Mouse (Mus musculus): ENCODE results near the gene Gm5244. TPM values are rescaled to one million over a fixed set of nuclear protein-coding genes. Genes with fewer than 3 reads are reported as not detected.

Gm5244 gene
- polyA plus RNA-seq (2015; fragmentation: Nextera tagmentation; extraction: Ambion mirVana): not detected in 2 replicates

DNA sequence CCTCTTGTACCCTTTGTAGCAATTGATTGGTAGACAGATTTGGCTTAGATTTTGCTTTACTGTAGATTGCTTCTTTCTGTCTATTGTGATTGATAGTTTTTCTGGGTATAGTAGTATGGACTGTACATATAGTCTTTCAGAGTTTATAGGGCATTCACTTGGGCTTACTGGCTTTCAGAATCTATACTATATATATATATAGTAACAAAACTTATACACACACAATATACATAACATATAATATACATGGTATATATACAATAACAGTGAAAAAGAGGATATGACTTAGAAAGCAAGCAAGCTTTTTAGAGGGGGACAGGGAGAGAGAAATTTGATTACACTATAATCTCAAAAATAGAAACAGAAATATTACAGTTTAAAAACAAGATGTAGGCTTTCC, at the start of gene Gm5244:
Gene Gm5244, plus strand, starts transcription at position 301 of the 400 bp plus-strand sequence.
- no peak within 1 kb of the TSS for H3K9ac ChIP-seq
- H3K4me1 ChIP-seq (replicated peaks): no peaks in the 10 kb centered on the region
- H3K4me2 ChIP-seq: no peak within 1 kb of the TSS
- H3K27me3 ChIP-seq: no peaks in the 10 kb centered on the region
- no peak within 1 kb of the TSS for H3K4me3 ChIP-seq (replicated peaks)
- no peaks in the 10 kb centered on the region for H3K9me3 ChIP-seq (replicated peaks)
- H3K27ac ChIP-seq (replicated peaks): no peak within 1 kb of the TSS
- no peak for ATAC-seq (ENCODE audit: insufficient read depth)
- no peaks in the 10 kb centered on the region for H3K36me3 ChIP-seq (replicated peaks)

DNA sequence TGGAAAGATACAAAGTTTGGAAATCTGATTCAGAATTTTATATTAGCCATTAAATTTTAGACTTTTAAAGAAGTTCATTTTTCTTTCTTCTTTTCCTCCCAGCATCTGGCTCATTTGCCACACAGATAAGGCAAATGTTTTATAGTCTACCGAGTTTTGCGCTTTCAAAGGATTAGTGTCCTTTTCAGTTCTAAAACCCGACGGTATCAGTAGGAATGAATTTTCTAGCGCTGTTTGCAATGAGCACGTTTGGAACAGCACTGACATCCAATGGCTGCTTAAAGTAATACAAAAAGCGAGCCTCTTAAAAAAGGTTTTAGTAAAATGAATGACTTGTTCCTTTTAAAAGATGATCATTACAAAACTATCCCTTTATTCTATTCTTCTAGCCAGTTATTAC, 49.4 kb upstream of the Gm5244 start:
- Histone ChIP-seq H3K9ac (peak overlapping the region; percentile 97), H3K4me3 (replicated peaks) (peak overlapping the region; percentile 99), H3K9me3 (replicated peaks) (no peaks in the 10 kb centered on the region), H3K4me2 (peak overlapping the region; percentile 92), H3K4me1 (replicated peaks) (peaks cover 17% of the 10 kb centered on the region), H3K36me3 (replicated peaks) (no peaks in the 10 kb centered on the region), H3K27me3 (no peaks in the 10 kb centered on the region), H3K27ac (replicated peaks) (peak overlapping the region; percentile 98)
- no peak for ATAC-seq (ENCODE audit: insufficient read depth)
- under 1% methylated on average over 7 of the region's 7 CpGs for WGBS (ENCODE audit: insufficient replicate concordance)

DNA sequence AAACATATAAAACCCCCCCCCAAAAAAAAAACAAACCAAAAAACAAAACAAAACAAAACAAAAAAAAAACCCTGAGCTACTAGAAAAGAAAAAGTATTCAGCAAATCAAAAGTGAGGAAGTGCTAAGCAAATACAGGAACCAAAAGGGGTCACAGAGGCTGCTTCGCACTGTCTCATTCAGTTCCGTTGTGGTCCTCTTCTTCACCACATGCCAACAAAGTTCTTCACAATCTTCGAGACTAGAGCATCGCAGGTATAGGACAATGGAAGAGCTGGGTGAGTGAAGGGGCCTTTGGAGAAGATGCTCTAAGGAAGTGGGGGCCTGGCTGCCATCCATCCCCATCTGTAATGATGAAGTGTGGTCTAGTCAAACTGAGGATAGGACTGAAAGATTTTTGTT, 48.1 kb upstream of the Gm5244 start:
- Histone ChIP-seq H3K4me3 (replicated peaks) (0 out of 2 replicates have a peak overlapping the region, but pooled peaks have one; percentile 11), H3K4me1 (replicated peaks) (peaks cover 14% of the 10 kb centered on the region), H3K4me2 (peak overlapping the region; percentile 11; the same call in 1 of the 2 replicates), H3K36me3 (replicated peaks) (no peaks in the 10 kb centered on the region), H3K27me3 (no peaks in the 10 kb centered on the region), H3K27ac (replicated peaks) (0 out of 2 replicates have a peak overlapping the region, but pooled peaks have one; percentile 38), H3K9ac (no peak overlapping the region), H3K9me3 (replicated peaks) (no peaks in the 10 kb centered on the region)
- no peak for ATAC-seq (ENCODE audit: insufficient read depth)
- WGBS (ENCODE audit: insufficient replicate concordance): 31% methylated on average over 4 of the region's 4 CpGs

DNA sequence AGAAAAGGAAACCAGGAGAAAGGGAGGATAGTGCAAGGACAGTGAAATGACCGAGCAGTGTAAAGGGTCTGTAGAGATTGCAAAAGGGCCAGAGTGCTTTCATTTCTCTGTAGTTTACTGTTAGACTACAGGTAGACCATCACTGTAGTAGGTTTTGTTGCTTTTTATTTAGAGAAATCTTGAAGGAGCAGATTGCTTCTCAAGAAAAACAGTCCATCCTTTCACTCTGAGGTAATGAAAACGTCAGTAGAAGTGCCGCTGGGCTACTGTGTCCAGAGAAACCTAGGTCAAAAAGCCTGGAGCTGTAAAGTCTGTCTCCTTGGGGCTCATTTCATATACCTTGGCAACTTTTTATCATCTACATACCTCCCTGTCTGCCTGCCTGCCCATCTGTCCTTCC, 47.4 kb upstream of the Gm5244 start:
- Histone ChIP-seq H3K4me1 (replicated peaks) (peaks cover 14% of the 10 kb centered on the region), H3K4me2 (peak overlapping the region; percentile 11; the same call in 1 of the 2 replicates), H3K36me3 (replicated peaks) (no peaks in the 10 kb centered on the region), H3K9ac (no peak overlapping the region), H3K9me3 (replicated peaks) (no peaks in the 10 kb centered on the region), H3K27ac (replicated peaks) (no peak overlapping the region), H3K27me3 (no peaks in the 10 kb centered on the region), H3K4me3 (replicated peaks) (no peak overlapping the region)
- 78% methylated on average over 3 of the region's 3 CpGs for WGBS (ENCODE audit: insufficient replicate concordance)
- no peak for ATAC-seq (ENCODE audit: insufficient read depth)

DNA sequence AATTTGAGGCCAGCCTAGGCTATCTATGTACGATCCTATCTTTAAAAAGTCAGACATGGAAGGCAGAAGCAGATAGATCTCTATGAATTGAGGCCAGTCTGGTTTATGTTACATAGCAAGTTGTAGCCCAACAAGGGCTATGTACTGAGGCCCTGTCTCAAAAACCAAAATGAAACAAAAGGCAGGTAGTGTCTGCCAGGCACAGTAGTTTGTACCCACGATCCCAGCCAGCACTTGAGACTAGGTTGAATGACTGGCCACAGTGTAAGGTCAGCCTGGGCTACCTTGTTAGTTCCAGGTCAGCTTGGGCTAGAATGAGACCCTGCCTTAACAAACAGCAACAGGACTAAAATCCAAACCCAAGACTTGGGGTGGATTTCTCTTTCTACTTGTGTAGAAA, 45.9 kb upstream of the Gm5244 start:
- Histone ChIP-seq H3K4me2 (no peak overlapping the region), H3K36me3 (replicated peaks) (no peaks in the 10 kb centered on the region), H3K4me3 (replicated peaks) (no peak overlapping the region), H3K9ac (no peak overlapping the region), H3K4me1 (replicated peaks) (peaks cover 14% of the 10 kb centered on the region), H3K27ac (replicated peaks) (no peak overlapping the region), H3K27me3 (no peaks in the 10 kb centered on the region), H3K9me3 (replicated peaks) (no peaks in the 10 kb centered on the region)
- 53% methylated on average over 2 of the region's 2 CpGs for WGBS (ENCODE audit: insufficient replicate concordance)
- ATAC-seq (ENCODE audit: insufficient read depth): no peak

DNA sequence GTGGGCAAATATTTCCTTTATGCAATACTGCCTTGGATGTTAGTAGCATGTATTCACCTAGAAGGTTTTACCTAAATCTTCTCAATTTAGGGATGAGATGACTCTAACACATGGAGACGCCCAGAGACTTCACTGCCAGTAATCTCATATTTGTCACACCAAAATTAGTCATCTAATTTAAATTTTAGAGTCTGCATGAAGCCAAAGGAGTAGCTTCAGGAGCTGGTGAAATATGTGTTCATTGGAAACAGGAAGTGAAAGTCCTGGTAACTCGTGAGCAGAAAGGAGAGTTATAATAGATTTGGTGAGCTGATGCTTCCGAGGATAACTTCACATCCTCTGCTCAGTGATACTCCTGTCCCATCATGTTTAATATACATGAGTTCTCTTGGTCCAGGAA, 45.4 kb upstream of the Gm5244 start:
- WGBS (ENCODE audit: insufficient replicate concordance): 37% methylated on average over 3 of the region's 3 CpGs
- H3K4me1 ChIP-seq (replicated peaks): peaks cover 14% of the 10 kb centered on the region
- no peak overlapping the region for H3K4me2 ChIP-seq
- H3K9me3 ChIP-seq (replicated peaks): no peaks in the 10 kb centered on the region
- no peak overlapping the region for H3K9ac ChIP-seq
- no peak for ATAC-seq (ENCODE audit: insufficient read depth)
- no peak overlapping the region for H3K4me3 ChIP-seq (replicated peaks)
- no peaks in the 10 kb centered on the region for H3K27me3 ChIP-seq
- H3K27ac ChIP-seq (replicated peaks): no peak overlapping the region
- no peaks in the 10 kb centered on the region for H3K36me3 ChIP-seq (replicated peaks)

DNA sequence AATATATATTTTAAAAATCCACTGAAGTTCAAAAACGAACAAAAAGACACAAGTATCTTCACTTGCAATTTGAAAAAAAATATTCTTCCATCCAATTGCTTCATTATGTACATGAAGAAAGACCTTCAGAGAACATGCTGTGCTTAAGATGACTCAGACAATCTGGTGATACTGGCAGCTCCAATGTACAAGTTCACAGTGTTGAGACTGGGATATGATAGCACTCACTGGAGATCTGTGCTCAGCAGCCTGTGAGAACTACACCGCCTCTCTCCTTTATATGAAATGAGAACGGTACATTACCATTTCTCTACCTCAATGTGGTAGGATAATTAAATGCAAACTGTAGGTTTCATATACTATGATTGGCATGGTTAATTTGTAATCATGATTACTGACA, 43.7 kb upstream of the Gm5244 start:
- peaks cover 7% of the 10 kb centered on the region; the same call in 1 of the 2 replicates for H3K4me1 ChIP-seq (replicated peaks)
- no peak overlapping the region for H3K4me3 ChIP-seq (replicated peaks)
- H3K9ac ChIP-seq: no peak overlapping the region
- ATAC-seq (ENCODE audit: insufficient read depth): no peak
- no peaks in the 10 kb centered on the region for H3K27me3 ChIP-seq
- no peaks in the 10 kb centered on the region for H3K9me3 ChIP-seq (replicated peaks)
- H3K36me3 ChIP-seq (replicated peaks): no peaks in the 10 kb centered on the region
- 69% methylated on average over 3 of the region's 3 CpGs for WGBS (ENCODE audit: insufficient replicate concordance)
- no peak overlapping the region for H3K4me2 ChIP-seq
- H3K27ac ChIP-seq (replicated peaks): no peak overlapping the region

DNA sequence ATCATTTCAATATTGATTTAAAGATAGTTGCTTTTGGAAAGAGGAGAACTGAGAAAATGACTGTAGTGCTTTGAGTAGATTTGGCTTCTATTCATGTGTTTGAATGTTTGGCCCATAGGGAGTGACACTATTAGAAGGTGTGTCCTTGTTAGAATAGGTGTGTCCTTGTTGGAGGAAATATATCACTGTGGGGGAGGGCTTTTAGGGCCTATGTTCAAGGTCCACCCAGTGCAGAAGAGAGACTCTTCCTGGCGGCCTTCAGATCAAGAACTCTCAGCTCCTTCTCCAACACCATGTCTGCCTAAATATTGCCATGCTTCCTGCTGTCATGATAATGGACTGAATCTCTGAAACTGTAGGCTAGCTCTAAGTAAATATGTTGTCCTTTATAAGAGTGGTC, 42.2 kb upstream of the Gm5244 start:
- Histone ChIP-seq H3K9ac (no peak overlapping the region), H3K4me2 (no peak overlapping the region), H3K27me3 (no peaks in the 10 kb centered on the region), H3K4me1 (replicated peaks) (peaks cover 7% of the 10 kb centered on the region; the same call in 1 of the 2 replicates), H3K9me3 (replicated peaks) (no peaks in the 10 kb centered on the region), H3K36me3 (replicated peaks) (no peaks in the 10 kb centered on the region), H3K27ac (replicated peaks) (no peak overlapping the region), H3K4me3 (replicated peaks) (no peak overlapping the region)
- WGBS (ENCODE audit: insufficient replicate concordance): 47% methylated on average over 1 of the region's 1 CpGs
- ATAC-seq (ENCODE audit: insufficient read depth): no peak

DNA sequence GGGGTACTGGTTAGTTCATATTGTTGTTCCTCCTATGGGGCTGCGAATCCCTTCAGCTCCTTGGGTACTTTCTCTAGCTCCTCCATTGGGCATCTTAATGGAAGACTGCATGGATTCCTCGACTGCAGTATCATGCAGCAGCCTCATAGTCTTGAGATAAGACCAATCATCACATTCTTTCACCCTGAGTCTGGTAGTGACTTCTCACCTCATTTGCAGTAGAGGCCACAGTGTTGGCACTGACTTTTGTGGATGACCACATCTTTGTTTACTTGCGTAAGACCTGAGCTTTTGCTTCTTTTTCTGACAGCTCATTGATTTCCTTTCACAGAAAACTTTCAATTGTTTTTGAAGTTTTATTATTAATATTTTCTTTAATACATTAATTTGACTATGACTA, 40.8 kb upstream of the Gm5244 start:
- no peak for ATAC-seq (ENCODE audit: insufficient read depth)
- 0 out of 2 replicates have a peak, but pooled peaks cover 4% of the 10 kb centered on the region for H3K4me1 ChIP-seq (replicated peaks)
- H3K4me2 ChIP-seq: no peak overlapping the region
- no peaks in the 10 kb centered on the region for H3K36me3 ChIP-seq (replicated peaks)
- H3K27ac ChIP-seq (replicated peaks): no peak overlapping the region
- no peaks in the 10 kb centered on the region for H3K9me3 ChIP-seq (replicated peaks)
- H3K27me3 ChIP-seq: no peaks in the 10 kb centered on the region
- no peak overlapping the region for H3K4me3 ChIP-seq (replicated peaks)
- 61% methylated on average over 3 of the region's 3 CpGs for WGBS (ENCODE audit: insufficient replicate concordance)
- no peak overlapping the region for H3K9ac ChIP-seq

DNA sequence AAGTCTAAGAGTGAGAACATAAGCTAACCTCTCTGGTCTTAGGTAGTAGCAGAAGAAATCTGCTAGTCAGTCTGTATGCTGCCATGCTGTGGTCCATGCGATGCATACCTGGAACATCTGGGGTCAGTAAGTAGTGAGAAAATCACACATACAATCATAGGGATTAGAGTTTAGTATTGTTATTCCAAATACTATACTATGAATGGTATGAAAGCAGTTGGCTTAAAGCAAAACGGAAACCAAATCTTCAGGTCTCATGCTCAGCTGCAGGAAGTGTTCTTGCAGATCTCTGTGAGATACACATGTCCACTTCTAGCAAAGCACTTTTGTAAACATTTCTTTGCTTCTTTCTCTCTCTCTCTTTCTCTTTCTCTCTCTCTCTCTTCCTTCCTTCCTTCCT, 40.3 kb upstream of the Gm5244 start:
- no peak overlapping the region for H3K27ac ChIP-seq (replicated peaks)
- H3K9me3 ChIP-seq (replicated peaks): no peaks in the 10 kb centered on the region
- no peak overlapping the region for H3K4me2 ChIP-seq
- H3K27me3 ChIP-seq: no peaks in the 10 kb centered on the region
- H3K4me1 ChIP-seq (replicated peaks): no peaks in the 10 kb centered on the region
- no peaks in the 10 kb centered on the region for H3K36me3 ChIP-seq (replicated peaks)
- WGBS (ENCODE audit: insufficient replicate concordance): 42% methylated on average over 2 of the region's 2 CpGs
- H3K4me3 ChIP-seq (replicated peaks): no peak overlapping the region
- no peak overlapping the region for H3K9ac ChIP-seq
- no peak for ATAC-seq (ENCODE audit: insufficient read depth)

DNA sequence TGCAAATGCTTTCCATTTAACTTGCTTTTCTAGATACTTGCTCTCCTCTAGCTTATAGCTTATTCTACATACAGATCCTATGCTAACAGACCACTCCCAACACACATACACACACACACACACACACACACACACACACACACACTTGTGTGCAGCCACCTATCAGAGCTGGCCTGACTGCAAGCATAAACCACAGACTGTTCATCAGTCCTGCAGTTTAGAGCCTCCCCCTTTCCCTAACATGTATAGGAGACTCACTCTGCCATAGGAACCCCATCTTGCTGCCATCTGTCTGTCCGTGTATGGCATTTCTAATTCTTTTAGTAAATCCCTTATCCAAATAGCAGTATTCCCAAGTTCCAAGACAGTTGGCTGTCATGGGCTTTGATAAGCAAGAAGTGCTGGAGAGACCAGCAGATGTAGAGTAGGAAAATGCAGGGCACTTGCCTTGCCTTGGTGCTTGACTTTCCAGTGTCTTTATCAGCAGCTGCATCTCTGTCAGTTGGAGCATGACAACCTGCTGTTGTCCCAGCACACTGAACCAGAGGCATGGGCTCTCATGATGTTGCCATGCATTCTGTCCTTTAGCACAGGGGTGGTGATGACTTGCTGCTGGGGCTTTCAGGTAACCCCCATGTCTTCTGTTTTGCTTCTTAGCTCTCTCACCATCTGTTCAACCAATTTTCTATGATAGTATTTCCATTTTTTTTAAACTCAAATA, 33.7 kb upstream of the Gm5244 start:
- WGBS (ENCODE audit: insufficient replicate concordance): 23% methylated on average over 1 of the region's 1 CpGs
- Histone ChIP-seq H3K9me3 (replicated peaks) (no peaks in the 10 kb centered on the region), H3K4me2 (no peak overlapping the region), H3K36me3 (replicated peaks) (no peaks in the 10 kb centered on the region), H3K27ac (replicated peaks) (no peak overlapping the region), H3K4me1 (replicated peaks) (no peaks in the 10 kb centered on the region), H3K9ac (no peak overlapping the region), H3K27me3 (no peaks in the 10 kb centered on the region), H3K4me3 (replicated peaks) (no peak overlapping the region)
- ATAC-seq (ENCODE audit: insufficient read depth): no peak; the same call in 1 of the 2 replicates

DNA sequence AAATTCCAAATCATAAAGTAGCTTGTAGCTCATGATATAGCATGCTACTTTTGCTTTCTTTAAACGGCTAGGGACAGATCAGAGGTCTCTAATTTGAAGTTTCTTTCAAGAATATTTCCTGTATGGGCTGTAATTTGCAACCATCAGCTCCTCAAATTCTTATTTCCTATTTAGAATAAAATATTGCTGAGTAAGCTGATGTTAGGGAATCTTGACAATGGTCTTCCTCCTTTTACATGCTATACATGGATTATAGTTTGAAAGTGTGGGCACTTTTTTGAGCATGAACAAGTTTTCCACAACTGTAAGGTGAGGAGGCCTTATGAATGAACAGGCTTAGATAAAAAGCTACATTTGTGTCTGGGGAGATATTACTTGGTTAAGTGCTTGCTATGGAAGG, 32.6 kb upstream of the Gm5244 start:
- H3K4me3 ChIP-seq (replicated peaks): no peak overlapping the region
- no peak overlapping the region for H3K9ac ChIP-seq
- no peaks in the 10 kb centered on the region for H3K36me3 ChIP-seq (replicated peaks)
- no peaks in the 10 kb centered on the region for H3K27me3 ChIP-seq
- no peaks in the 10 kb centered on the region for H3K9me3 ChIP-seq (replicated peaks)
- 47% methylated on average over 1 of the region's 1 CpGs for WGBS (ENCODE audit: insufficient replicate concordance)
- no peak overlapping the region for H3K27ac ChIP-seq (replicated peaks)
- ATAC-seq (ENCODE audit: insufficient read depth): no peak
- no peaks in the 10 kb centered on the region for H3K4me1 ChIP-seq (replicated peaks)
- H3K4me2 ChIP-seq: no peak overlapping the region
